Mouse (Mus musculus): ENCODE measurements around the gene Cnga3. TPM values are rescaled to one million over a fixed set of nuclear protein-coding genes. Genes with fewer than 3 reads are reported as not detected.

The Cnga3 gene
- 1 to 10 TPM; 1.1 to 2.6 TPM for total RNA-seq (2021)
- polyA plus RNA-seq (2012; rRNA removed) = 0.32 and 0.61 TPM in 2 replicates
- long read RNA-seq, partial matches to known transcripts = 0 of 1 reads
- long read RNA-seq, other reads (novel, unspliced or antisense) = 0 of 1 reads

DNA sequence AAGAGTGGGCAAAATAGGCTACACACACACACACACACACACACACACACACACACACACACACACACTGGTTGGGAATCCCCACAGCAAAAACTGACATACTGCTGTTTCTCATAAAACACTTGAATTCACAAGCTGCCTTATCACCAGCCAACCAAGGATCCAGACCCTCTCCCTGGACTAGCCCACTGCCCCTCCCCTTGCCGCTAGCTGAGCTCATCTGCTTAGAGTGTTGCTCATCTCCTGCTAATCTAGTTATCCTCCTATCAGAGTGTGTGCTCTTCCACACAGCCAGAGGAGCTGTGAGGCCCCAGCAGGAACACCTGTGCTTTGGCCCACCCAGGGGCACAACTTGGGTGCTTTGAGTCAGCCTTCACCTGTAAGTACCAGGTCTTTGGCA is at the start of gene Cnga3:
Gene Cnga3 (plus strand): TSS at position 291 of the 400 bp plus-strand sequence.
- DNase-seq = no peak

DNA sequence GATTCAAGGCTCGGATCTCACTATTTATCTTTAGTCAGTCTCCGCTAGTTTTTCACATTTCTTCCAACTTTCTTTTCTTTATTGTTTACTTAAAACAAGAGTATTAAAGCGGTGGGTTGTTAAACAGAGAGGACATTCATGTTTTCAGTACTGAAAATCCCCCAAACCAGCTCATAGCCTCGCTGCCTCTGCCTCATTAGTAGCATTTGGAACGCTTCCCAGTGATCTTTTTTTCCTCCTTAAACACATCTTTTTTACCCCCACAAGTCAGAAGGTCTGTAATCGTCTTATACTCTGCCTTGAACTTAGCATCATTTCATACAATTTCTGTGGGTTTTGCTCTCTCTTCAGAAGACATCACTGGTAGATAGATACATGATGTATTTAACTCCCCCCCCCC is 48.2 kb upstream of the Cnga3 start:
- DNase-seq = no peak

DNA sequence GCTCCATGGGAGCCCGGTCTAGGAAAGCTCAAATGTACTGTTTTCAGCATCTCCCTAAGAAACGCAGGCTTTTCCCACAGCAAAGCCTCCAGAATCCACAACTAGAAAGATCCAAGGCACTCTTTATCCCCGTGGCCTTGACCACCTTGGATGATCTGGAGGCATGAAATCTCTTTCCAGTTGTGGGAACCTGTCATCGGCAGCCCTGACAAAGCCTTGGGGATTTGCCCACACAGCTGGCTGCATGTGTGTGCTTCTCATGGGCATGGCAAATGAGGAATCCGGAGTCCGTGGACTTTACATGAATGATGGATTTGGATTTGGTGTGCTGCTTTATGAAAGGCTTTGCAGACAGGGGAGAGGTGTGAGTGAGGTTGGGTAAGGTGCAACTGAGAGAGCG is 46.3 kb upstream of the Cnga3 start:
- no peak for DNase-seq

DNA sequence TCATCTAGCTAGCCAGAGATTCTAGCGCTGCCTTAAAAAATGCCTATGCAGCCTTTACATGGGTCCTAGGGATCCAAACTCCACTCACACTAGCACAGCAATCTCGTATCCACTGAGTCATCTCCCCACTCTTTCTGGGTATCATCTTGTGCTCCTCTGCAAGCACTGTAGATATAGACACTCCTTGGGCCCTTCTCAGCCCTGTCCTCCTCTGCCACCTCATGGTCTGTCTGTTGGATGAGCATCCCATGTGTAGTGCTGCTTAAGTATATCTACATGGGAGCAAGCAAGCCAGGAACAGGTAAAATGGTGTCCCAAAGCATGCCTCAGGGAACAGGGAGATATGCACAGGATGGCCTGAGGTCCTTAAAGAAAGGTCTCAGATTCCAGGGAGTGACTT is 36.4 kb upstream of the Cnga3 start:
- no peak for DNase-seq

DNA sequence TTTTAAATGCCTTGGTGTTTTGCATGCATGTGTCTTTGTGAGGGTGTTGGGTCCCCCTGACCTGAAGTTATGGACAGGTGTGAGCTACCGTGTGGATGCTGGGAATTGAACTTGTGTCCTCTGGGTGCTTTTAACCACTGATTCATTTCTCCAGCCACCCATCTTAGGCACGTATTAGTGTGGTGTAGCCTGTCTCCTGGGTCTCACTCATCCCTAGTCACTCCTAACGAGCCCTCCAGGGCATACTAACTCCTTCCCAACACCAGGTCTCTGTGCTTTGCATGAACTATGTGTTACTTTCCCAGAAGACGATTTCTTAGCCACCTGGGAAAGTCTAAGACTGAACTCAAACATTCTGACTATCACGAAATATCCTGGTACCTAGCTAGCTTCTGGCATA is 34.4 kb upstream of the Cnga3 start:
- no peak for DNase-seq

DNA sequence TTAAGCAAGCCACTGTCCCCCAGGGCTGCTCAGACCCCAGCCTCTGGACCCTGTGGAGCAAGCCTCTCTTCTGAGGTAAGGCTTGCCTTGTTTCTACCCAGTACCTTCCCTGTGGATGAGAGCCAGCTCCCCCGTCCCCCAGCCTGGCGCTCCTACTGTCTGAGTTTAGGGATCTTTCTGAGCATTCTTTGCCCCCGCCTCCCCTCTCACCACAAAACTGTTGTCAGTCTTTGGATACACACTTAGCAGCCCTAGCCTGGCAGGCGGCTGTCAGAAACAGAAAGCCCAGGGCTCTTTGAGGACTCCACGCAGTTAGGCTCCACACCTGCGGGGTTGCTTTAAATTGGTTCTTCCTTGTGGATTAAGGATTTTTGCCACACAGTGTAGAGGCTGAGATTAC is 27.2 kb upstream of the Cnga3 start:
- DNase-seq = no peak

DNA sequence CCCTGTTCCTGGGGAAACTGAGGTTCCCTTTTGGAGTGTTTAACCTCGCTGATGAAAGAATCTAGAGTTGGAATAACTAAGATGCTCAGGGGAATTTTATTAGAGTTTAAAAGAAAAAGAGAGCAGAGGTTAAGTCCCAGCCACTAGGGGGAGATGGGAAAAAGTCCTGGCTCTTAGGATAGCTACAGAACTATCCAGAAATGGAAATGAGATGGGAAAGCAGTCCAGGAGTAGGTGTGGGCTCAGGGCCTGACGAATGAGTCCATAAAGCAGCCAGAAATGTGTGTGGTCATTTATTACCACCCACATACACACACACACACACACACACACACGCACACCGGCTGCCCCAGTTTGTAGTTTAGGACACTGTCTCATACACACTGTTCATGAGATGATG is 19.6 kb upstream of the Cnga3 start:
- no peak for DNase-seq

DNA sequence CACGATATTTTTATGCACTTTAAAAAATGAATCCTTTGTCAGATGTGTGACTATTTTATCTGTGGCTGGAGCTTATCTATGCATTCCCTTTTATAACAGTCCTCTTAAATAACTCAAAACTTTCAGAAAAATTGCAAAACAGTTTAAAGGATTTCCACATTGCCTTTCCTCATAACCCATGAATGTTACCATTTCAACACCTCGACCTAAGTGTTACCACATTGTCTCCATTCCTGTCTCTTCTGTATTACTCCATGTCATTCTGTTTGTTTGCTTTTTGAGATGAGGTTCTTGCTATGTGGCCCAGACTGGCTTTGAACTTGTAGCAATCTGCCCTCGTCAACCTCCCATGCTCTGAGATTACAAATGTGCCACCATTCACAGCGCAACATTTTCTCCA is 12.8 kb upstream of the Cnga3 start:
- no peak for DNase-seq

DNA sequence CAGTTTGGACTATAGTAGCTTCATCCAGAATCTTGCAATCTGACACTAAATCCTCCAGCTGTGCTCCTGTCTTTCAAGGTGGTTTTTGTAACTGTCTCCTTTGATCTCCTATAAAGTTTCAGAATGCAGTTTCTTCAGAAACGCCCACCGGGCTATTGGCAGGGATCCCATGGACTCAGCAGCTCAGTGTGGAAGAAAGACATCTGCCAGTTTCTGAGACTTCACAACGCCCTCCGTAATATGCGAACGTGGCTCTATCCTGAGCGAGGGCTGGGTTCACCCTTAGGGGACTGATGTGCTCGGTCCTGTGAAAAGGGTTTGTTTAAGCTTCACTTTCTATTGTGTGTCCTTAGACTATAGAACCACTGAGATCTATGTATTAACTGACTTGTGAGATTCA is 6.5 kb upstream of the Cnga3 start:
- DNase-seq = no peak

DNA sequence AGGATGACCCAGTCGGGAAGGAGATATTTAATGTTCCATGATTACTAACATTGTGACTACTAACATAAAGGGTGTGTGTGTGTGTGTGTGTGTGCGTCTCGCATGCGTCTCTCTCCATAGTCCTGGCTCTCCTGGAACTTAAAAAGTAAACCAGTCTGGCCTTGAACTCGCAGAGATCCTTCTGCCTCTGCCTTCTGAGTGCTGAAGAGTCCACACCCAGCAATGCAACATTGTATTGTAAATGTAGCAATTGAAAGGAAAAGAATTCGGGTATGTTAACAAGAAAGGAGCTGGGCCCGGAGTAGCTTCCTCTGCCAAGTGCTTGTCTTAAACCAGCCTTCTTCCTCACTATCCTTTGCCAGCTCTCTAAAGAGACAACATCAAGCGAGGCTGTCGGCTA is 1.9 kb upstream of the Cnga3 start:
- no peak for DNase-seq

DNA sequence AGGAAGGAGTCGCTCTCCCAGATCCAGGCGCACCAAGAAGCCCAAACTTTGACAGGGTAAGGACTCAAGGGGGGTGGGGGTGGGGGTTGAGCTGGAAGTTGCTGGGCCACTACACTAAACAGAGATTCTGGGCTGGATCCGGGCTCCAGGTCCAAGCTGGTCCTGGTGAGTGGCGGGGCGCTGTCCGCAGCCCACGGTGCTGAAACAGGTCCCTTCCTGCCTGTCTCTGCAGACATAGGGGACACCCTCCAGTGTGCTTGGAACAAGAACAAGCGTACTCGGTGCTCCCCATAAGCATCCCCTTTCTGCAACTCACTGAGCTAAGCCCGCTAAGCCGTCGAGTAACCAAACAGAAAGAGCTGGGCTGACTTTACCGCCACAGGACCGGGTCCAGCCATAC is 4.2 kb downstream of the Cnga3 start:
- peak; percentile 56 for DNase-seq

DNA sequence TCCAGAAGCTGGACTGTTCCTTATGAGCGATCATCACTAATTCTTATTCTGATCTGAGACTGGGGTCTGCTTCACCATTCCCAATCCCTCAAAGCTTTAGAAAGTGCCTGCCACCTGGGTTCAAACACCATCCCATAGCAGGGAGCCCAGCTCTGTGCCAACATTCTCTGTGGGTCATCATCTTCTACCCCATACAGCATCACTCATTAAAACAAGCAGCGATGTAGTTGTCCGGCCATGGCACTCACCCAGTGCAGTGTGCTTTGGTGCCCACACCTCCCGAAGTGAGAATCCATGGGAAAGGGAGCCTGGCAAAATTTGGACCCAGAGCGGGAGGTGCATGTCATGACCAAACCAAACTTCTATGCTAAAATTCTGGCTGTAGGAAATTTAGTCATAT is 5.4 kb downstream of the Cnga3 start:
- DNase-seq = no peak

DNA sequence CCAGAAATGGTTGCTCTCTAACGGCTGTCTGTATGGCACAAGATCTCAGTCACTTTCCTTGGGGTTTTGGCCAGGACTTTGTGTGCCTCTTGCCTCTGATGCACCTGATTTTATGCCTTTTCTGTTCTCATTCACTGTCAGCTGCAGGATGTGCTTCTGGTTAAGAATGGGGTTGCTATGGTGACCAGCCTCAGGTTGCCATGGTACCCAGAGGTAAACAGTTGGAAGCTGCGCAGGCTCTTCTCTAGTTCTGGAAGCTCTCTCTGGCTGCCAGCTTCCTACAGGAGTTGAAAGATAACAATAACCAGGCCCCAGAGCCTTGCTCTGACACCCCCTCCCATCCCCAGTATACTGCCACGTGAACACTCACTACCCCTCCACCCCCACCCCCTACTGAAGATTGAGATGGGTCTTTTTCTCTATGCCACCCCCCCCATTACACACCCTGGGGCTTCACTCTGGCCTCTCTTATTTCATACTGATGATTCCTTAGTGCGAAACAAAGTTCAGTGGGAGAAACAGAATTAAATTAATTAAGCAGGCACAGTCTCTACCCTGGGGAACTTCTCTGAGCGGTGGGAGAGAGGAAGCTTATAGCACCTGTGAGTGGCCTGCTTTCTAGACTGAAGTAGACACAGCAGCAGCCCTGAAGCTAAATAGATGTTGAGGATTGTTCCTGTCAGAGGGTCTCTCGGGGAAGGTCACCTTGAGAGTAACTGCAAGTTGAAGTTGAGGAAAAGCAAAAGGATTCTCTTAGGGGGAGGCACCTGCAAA is 6.1 kb downstream of the Cnga3 start:
- DNase-seq = no peak

DNA sequence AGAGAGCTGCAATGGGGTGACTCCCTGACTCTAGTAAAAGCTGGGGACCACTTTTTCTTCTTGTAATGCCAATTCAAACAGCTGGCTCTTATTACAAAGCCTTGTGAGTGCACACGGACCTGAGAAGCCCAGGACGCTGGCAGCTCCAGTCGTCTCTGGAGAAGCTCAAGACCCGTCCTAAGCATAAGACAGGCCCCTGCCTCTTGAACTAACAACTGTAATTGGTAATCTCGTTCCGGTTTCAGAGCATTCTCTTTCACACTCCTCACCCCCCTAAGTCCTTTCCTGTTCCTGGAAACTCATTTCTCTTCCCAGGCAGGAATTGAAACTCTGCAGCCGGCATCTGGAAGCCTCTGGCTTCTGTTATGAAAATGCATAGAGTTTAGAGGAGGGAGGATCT is 7.8 kb downstream of the Cnga3 start:
- DNase-seq = no peak

DNA sequence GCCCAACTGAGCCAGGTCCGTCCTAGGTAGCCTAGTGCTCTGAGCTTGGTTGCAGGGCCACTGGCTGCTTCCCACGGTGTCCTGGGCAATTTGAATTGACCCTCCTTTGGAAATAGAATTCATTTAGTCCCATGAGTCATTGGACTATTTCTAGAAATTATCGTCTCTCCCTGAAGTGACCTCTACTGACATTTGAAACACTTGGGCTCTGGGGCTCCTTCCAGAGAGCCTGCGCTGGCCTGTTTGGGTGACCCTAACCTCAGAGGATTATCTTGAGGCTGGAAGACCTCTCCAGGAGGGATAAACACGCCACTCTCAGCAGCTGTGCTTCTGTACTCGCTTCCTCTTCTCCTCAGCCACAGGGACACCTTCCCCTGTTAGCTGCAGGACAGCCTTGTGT is 16.2 kb downstream of the Cnga3 start:
- no peak for DNase-seq

DNA sequence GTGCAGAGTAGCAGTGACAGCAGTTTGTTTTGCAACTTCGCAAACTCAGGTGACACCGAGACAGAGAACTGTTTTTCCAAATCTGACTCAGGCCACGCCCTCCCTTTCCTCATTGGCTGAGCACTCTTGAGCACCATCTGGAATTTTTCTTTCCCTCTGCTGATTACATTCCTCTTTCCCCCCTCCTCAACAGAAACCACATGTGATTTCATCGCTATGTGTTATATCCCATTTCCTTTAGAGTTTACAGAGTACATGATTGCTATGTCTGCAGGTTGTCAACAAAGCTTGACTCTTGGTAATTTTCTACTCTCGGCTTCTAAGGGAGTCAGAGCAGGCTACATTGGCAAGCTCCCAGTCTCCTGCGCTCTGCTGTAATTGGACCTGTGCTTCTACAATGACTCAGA is 17.1 kb downstream of the Cnga3 start:
- peak; percentile 29 for DNase-seq

DNA sequence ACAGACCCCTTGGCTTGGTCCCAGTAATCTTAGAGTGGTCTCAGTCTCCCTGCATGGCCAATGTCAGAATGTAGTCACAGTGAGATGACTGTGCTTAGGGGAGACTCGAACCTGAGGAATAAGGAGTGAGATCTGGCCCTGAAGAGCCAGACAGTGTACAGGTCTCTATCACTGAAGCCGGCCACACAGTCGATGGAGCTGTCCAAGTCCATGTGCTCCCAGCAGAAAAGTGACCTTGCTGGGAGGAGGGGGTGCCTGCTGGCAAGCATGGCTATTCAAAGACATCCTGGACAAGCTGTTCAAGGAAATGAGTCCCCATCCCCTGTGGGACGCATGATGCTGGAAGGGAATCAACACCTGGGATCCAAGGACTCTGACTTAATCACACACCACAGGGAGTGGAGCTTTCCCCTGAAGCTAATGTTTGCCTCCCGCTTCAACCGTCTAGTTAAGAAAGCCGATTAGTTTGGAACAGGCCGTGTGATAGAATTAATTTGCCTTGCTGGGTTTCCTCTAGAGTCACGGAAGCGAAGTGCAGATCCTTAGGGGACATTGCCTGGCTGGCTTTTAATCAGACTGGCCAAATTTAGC is 24.9 kb downstream of the Cnga3 start:
- DNase-seq = no peak

DNA sequence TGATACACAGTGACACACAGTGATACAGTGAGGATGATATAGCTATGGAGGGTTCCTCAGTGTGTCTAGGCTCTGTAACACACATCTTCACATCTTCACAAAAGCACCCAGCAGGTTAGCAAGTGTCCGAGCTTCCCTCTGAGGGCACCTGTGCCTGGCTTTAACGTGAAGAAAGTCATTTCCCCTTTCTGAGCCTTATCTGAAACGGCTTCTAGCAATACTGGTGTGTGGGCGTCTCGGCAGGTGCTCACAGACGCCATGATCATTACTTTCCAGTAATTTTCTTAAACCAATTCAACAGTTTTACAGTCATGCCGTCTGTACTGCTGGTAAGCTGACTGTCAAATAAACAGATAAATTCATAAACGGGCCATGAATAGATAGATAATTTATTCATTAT is 28.0 kb downstream of the Cnga3 start:
- no peak for DNase-seq

DNA sequence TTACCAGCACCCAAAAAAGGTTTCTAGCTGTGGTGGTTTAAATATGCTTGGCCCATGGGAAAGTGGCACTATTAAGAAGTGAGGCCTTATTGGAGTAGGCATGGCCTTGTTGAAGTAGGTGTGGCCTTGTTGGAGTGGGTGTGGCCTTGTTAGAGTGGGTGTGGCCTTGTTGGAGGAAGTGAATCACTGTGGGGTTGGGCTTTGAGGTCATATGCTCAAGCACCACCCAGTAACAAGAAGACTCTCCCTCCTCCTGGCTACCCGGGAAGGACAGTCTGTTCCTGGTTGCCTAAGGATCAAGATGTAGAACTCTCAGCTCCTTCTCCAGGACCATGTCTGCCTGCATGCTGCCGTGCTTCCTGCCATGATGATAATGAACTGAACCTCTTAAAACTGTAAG is 32.2 kb downstream of the Cnga3 start:
- DNase-seq = no peak

DNA sequence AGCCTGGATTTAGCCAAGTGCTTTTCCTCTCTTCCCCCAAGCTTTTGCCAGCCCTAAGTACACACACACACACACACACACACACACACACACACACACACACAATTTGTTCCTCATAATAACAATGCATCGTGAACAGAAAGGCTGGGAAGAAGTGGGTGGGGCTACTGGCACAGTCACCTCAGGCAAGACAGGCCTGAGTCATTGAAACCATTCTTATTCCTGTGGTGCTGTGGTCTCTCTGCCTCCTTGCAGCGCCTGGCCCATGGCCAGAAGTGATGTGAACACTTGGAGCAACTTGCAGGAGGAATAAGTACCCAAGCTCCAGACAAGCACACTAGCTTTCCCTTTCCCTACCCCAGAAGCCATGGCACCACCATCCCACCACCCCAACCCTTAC is 34.2 kb downstream of the Cnga3 start:
- DNase-seq = no peak

DNA sequence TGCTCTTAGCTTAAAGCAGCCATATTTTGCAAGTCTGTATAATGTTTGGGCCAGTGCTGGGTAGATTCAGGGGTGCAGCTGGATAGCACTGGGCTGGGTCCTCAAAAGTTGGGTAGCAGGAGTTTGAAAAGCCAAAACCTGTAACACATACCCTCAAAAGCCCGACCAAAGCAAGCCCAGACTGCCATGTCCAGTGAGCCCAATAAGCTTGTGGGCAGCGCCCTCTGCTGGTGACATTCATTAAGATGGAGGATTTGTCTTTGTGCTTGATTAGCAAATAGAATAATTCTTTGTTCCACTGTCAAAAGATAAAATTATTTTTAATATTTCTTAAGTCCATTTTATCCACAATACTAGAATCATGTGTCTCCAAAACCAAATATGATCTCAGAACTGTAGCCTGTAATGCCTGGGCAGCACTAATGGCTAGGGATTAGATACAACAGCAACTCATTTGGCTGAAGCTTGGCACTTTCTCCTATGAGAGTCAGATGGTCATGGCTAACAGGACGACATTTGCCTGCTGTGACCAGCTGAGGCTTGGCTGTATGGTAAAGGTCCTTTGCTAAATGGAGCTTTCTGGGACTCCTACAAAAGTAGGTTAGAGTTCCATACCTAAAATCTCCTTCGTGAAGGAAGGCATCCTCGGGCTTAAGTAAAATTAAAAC is 36.5 kb downstream of the Cnga3 start:
- peak; percentile 67 for DNase-seq

DNA sequence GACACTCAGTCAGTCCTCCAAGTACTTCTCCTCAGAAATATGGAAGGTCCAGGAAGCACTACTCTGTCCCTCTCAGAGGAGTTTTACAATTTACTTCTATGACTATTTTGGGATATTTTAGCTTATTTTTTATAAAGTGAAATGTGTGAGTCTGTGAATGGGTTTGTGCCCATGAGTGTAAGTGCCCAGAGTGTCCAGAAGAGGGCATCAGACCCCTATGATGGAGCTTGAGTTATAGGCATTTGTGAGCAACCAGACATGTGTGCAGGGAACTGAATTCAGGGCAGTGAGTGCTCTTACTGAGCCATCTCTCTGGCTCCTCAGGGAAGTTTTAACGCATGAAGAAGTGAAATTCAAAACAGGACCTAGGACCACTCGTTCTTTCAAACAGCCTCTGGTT is 44.2 kb downstream of the Cnga3 start:
- DNase-seq = no peak

DNA sequence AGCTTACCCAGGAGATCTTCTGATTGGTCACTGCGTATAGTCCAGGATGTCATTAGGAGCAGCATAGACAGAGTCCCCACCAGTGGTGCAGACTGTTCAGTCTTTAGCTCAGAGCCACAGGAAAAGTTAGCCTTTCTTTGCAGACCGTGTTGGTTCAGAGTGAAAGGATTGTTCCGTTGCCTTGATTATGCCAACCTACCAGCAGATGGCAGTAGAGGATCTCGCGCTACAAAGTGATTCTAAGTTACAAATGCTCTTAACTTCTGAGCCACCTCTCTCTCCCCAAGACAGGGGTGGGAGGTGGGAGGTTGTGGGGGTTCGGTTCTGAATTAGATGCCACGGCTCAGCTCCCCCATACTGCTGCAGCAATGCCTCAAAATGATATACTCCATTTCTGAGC is 58.2 kb downstream of the Cnga3 start:
- DNase-seq = peak; percentile 51
